8 mouse cellular contexts compared by ENCODE assay signal in genomic region chr16:38089447-38090170, GRCm38 (mm10). TPM values are rescaled to one million over a fixed set of nuclear protein-coding genes. Genes with fewer than 3 reads are reported as not detected.
DNase-seq lines count a peak whose midpoint lies in the region; ATAC-seq and TF ChIP-seq lines count a peak whose summit lies in the region.

No protein-coding gene starts in this region.

- no peak for TF ChIP-seq CTCF in kidney, adult 2 months (conservative IDR thresholded peaks at IDR 0.05; ENCODE audit: insufficient read depth, insufficient read length, low read depth, low read length)

- H3K27ac ChIP-seq in kidney, adult 2 months (ENCODE audit: insufficient read depth, low read depth, low read length): peak overlapping the region; percentile 91
- peak overlapping the region; percentile 93 for H3K27ac ChIP-seq in ES-E14 (ENCODE audit: insufficient read depth, low read depth, low read length, poor library complexity, severe bottlenecking)
- H3K27ac ChIP-seq in embryonic facial prominence, embryonic 12.5 days: peak overlapping the region; percentile 100
- H3K27ac ChIP-seq in intestine, embryonic 16.5 days (ENCODE audit: low read length): peak overlapping the region; percentile 100
- peak overlapping the region; percentile 100 for H3K27ac ChIP-seq in midbrain, embryonic 15.5 days

- TF ChIP-seq POLR2A in kidney, adult 2 months (IDR thresholded peaks at IDR 0.05; ENCODE audit: low read depth, low read length): peak; percentile 63

- H3K9ac ChIP-seq in ES-E14 (ENCODE audit: insufficient read depth, low read depth, low read length, poor library complexity, severe bottlenecking): peak overlapping the region; percentile 97
- peak overlapping the region; percentile 97 for H3K9ac ChIP-seq in embryonic facial prominence, embryonic 12.5 days
- peak overlapping the region; percentile 97 for H3K9ac ChIP-seq in intestine, embryonic 16.5 days (ENCODE audit: low read depth, low read length)
- H3K9ac ChIP-seq in midbrain, embryonic 15.5 days: peak overlapping the region; percentile 94

- H3K4me1 ChIP-seq in kidney, adult 2 months (ENCODE audit: control insufficient read depth, insufficient read depth, low read length): peaks cover 7% of the 10 kb centered on the region; the same call in 1 of the 2 replicates
- peaks cover 0 to 5% of the 10 kb centered on the region in 2 experiments; a peak in 2 of 4 replicates for H3K4me1 ChIP-seq in ES-E14 (ENCODE audit: control insufficient read depth in 2 of 2, insufficient read depth in 2 of 2, low read length in 2 of 2, poor library complexity in 1 of 2)
- peaks cover 19% of the 10 kb centered on the region for H3K4me1 ChIP-seq in embryonic facial prominence, embryonic 12.5 days
- H3K4me1 ChIP-seq in intestine, embryonic 16.5 days (ENCODE audit: control insufficient read depth, insufficient read depth, low read length): peaks cover 23% of the 10 kb centered on the region
- peaks cover 31% of the 10 kb centered on the region for H3K4me1 ChIP-seq in midbrain, embryonic 15.5 days

- under 1% methylated on average over 69 of the region's 76 CpGs for WGBS in kidney, adult 2 months
- WGBS in embryonic facial prominence, embryonic 12.5 days: under 1% methylated on average over 76 of the region's 76 CpGs
- WGBS in intestine, embryonic 16.5 days: under 1% methylated on average over 74 of the region's 76 CpGs
- WGBS in midbrain, embryonic 15.5 days: under 1% methylated on average over 71 of the region's 76 CpGs

- no peak; the same call in none of the 2 replicates for ATAC-seq in embryonic facial prominence, embryonic 12.5 days (ENCODE audit: insufficient number of reproducible peaks, insufficient read depth, low FRiP score, low TSS enrichment)
- peak; percentile 17; the same call in 1 of the 2 replicates for ATAC-seq in intestine, embryonic 16.5 days
- ATAC-seq in midbrain, embryonic 15.5 days (replicated peaks): no peak

- no peaks in the 10 kb centered on the region for H3K27me3 ChIP-seq in kidney, adult 2 months (replicated peaks; ENCODE audit: control insufficient read depth, insufficient read depth, low read length)
- H3K27me3 ChIP-seq in embryonic facial prominence, embryonic 12.5 days: no peaks in the 10 kb centered on the region
- no peaks in the 10 kb centered on the region for H3K27me3 ChIP-seq in intestine, embryonic 16.5 days (replicated peaks; ENCODE audit: control insufficient read depth, insufficient read depth, low read length)
- H3K27me3 ChIP-seq in midbrain, embryonic 15.5 days (replicated peaks): no peaks in the 10 kb centered on the region

- DNase-seq in kidney, adult 2 months: no peak
- DNase-seq in kidney, adult 9 months: no peak
- no peak for DNase-seq in ES-E14 (ENCODE audit: low read depth, low spot score)
- DNase-seq in gastrocnemius, adult 18-20 months (ENCODE audit: low spot score): no peak
- DNase-seq in cerebellum, adult 9-11 months: no peak

- in situ Hi-C loops in ES-E14 (cut with MboI; ENCODE audit: low sequenced_read_pairs in 2 of 2, unreplicated experiment in 2 of 2): no loop called here

- no peaks in the 10 kb centered on the region for H3K9me3 ChIP-seq in ES-E14 (ENCODE audit: control insufficient read depth, insufficient read depth, low read depth, low read length)
- no peaks in the 10 kb centered on the region for H3K9me3 ChIP-seq in embryonic facial prominence, embryonic 12.5 days
- no peaks in the 10 kb centered on the region for H3K9me3 ChIP-seq in intestine, embryonic 16.5 days (ENCODE audit: control insufficient read depth, low read length)
- no peaks in the 10 kb centered on the region for H3K9me3 ChIP-seq in midbrain, embryonic 15.5 days

- peak overlapping the region; percentile 84 for H3K4me2 ChIP-seq in embryonic facial prominence, embryonic 12.5 days (replicated peaks)
- H3K4me2 ChIP-seq in intestine, embryonic 16.5 days (ENCODE audit: low read depth, low read length): no peak overlapping the region
- H3K4me2 ChIP-seq in midbrain, embryonic 15.5 days: peak overlapping the region; percentile 71

- peak overlapping the region; percentile 83 for H3K4me3 ChIP-seq in kidney, adult 2 months (ENCODE audit: insufficient read depth, low read depth, low read length)
- H3K4me3 ChIP-seq in ES-E14 (ENCODE audit: insufficient read depth in 1 of 2, low read depth in 1 of 2, low read length in 2 of 2, poor library complexity in 1 of 2, severe bottlenecking in 1 of 2): peak overlapping the region; percentile 93 to 98
- H3K4me3 ChIP-seq in embryonic facial prominence, embryonic 12.5 days: peak overlapping the region; percentile 90
- H3K4me3 ChIP-seq in intestine, embryonic 16.5 days (ENCODE audit: low read length): peak overlapping the region; percentile 94
- peak overlapping the region; percentile 89 for H3K4me3 ChIP-seq in midbrain, embryonic 15.5 days

- no peaks in the 10 kb centered on the region for H3K36me3 ChIP-seq in kidney, adult 2 months (ENCODE audit: control insufficient read depth, insufficient read depth, low read length)
- H3K36me3 ChIP-seq in ES-E14 (ENCODE audit: control insufficient read depth, insufficient read depth, low read length, poor library complexity, severe bottlenecking): no peaks in the 10 kb centered on the region
- H3K36me3 ChIP-seq in embryonic facial prominence, embryonic 12.5 days: no peaks in the 10 kb centered on the region
- no peaks in the 10 kb centered on the region for H3K36me3 ChIP-seq in intestine, embryonic 16.5 days (ENCODE audit: control insufficient read depth, insufficient read depth, low read length)
- no peaks in the 10 kb centered on the region for H3K36me3 ChIP-seq in midbrain, embryonic 15.5 days (replicated peaks)

TF ChIP-seq in ES-E14, 5 proteins besides CTCF, POLR2A, EP300 and RAD21:
- TF ChIP-seq MAFK (IDR thresholded peaks at IDR 0.05; ENCODE audit: insufficient read depth, low read depth, low read length) (no peak), ZC3H11A (IDR thresholded peaks at IDR 0.05; ENCODE audit: borderline replicate concordance, low read depth, low read length) (no peak), CHD2 (IDR thresholded peaks at IDR 0.05; ENCODE audit: low read depth, low read length) (no peak), HCFC1 (IDR thresholded peaks at IDR 0.05; ENCODE audit: borderline replicate concordance, insufficient read depth, low read length) (no peak), ZNF384 (IDR thresholded peaks at IDR 0.05; ENCODE audit: low read depth, low read length) (no peak)

RNA-seq across cellular contexts. Expression of gene Gsk3b, which starts 0.8 kb away (rescaled TPM):
- polyA plus RNA-seq in kidney, adult 2 months (2012; rRNA removed): 10.1 and 12.0 TPM in 2 replicates
- 15.7 and 19.5 TPM in 2 replicates for total RNA-seq in ES-E14 (2012; rRNA removed)
- 81.9 and 82.6 TPM in 2 replicates for polyA plus RNA-seq in embryonic facial prominence, embryonic 12.5 days (2016; fragmentation: Nextera tagmentation; extraction: Ambion mirVana)
- polyA plus RNA-seq in intestine, embryonic 16.5 days (2015; fragmentation: Nextera tagmentation; extraction: Ambion mirVana): 34.3 and 34.6 TPM in 2 replicates
- 164 and 167 TPM in 2 replicates for polyA plus RNA-seq in midbrain, embryonic 15.5 days (2015; fragmentation: Nextera tagmentation; extraction: Ambion mirVana)
- 10 to 100 TPM; 58.8 to 66.5 TPM for total RNA-seq in gastrocnemius, adult 18-20 months (2021)
